Mouse (Mus musculus) right cerebral cortex, postnatal 25 days (tissue): ENCODE results near the gene Fam117a.
"Not testable (repeated sequence)": the region's sequence is repeated elsewhere in the genome, so short reads cannot be mapped to it uniquely, and the experiment has no call there.

Source experiments
- DNase-seq: peaks from one replicate; pipeline ENCODE4 v3.0.0; 2022

The Fam117a gene

GRCm38 (mm10) chr11:95396548-95396947, 59.7 kb downstream of the Fam117a start:
- no peak for DNase-seq

GRCm38 (mm10) chr11:95397843-95398835, 61.3 kb downstream of the Fam117a start:
- DNase-seq, result peak; percentile 62

GRCm38 (mm10) chr11:95399520-95400020, 62.8 kb downstream of the Fam117a start:
- no peak for DNase-seq

DNA sequence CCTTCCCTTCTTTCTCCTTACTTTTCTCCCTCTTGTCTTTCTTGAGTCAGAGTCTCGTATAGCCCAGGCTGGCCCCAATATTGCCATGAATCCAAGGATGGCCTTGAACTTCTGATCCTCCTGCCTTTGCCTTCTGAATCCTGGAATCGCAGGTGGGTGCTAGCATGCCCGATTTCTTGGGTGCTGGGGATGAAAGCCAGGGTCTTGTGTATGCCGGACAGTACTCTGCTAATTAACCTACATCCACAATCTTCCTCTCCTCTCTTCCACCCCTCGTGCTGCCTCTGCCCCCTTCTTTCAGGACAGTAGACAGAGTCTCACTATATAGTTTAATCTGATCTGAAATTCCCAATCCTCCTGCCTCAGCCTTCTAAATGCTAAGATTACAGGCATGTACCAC, 64.8 kb downstream of the Fam117a start:
- DNase-seq, result no peak

- no peak for DNase-seq
Observed at GRCm38 (mm10) chr11:95402196-95402595, 65.4 kb downstream of the Fam117a start.

DNA sequence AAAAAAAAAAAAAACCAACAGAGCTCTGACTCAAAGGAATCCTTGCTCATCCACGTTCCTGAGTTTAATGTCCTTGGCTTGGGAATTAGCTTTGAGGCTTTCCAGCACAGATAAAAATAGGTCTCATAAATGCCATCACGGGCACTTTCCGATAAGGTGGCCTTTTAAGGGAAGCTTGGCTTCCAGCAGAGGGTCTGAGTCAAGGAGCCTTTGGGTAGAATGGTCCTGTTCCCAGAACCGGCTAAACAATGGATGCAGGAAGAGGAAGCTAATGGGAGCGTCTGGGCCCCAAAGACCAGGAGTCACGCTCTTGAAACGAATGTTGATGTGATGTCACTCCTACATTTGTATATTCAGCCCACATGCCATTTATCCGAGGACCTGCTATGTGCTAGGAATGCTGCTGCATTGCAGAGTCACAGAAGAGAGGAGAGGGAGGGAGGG, 65.9 kb downstream of the Fam117a start:
- no peak for DNase-seq

- no peak for DNase-seq
Observed at GRCm38 (mm10) chr11:95403382-95404340, 66.8 kb downstream of the Fam117a start.

- DNase-seq, result no peak
Observed at GRCm38 (mm10) chr11:95405771-95406170, 69.0 kb downstream of the Fam117a start.

DNA sequence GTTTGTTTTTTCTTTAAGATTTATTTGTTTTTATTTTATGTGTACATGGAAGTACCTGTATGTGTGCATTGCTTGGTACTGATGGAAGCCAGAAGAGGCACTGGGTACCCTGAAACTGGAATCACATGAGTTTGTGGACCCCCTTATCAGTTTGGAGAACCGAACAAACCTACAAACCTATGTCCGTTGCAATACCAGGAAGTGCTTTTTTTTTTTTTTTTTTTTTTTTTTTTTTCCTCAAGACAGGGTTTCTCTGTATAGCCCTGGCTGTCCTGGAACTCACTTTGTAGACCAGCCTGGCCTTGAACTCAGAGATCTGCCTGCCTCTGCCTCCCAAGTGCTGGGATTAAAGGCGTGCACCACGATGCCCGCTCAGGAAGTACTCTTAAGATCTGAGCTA, 69.6 kb downstream of the Fam117a start:
- DNase-seq, result not testable (repeated sequence)

DNA sequence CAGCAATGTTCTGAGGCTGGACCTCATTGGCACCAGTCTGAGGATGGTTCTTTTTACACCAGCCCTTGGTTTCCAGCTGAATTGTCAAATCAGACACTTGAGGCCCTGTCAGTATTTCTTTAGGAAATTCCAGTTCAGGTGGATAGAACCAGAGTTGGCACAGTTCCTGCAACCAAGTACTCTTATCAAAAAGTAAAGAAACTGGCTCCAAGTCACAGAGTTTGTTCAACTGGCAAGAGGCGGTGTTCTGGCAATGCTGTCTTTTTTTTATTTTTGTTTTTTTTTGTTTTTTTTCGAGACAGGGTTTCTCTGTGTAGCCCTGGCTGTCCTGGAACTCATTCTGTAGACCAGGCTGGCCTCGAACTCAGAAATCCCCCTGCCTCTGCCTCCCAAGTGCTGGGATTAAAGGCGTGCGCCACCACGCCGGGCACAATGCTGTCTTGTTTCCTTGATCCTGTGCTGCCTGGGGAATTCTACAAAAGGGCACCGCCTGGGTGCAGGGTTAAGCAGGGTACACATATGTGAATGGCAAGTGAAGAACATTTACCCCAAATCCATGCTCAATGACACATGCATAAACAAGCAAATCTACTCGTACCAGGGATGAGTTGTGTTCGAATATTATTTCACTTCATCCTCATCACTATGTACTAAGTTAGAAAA, 72.8 kb downstream of the Fam117a start:
- no peak for DNase-seq

DNA sequence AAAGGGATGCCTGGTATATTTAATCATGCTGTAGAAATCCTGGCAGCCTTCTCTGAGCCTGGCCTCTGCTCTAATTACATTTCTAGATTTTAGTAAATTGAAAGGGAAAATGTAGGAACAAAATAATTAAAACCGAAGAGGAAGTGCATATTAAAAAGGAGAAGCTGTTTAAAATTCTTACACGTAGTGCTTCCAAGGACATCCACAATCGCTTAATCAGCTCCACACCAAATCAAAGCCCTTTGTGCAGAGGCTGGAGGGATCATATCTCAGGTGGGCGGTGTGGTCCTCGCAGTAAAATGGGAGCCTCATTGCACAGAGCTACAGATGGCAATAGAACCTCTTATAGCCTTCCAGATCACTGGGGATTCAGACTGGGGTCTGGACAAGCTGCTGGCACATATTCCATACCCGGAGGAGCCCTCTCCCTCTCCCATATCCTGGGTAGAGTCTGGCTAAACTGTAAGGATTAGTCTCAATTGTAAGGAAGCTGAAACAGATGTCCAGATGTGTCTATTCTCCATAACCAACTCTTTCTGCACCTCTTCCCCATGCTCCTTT, 74.7 kb downstream of the Fam117a start:
- no peak for DNase-seq

DNA sequence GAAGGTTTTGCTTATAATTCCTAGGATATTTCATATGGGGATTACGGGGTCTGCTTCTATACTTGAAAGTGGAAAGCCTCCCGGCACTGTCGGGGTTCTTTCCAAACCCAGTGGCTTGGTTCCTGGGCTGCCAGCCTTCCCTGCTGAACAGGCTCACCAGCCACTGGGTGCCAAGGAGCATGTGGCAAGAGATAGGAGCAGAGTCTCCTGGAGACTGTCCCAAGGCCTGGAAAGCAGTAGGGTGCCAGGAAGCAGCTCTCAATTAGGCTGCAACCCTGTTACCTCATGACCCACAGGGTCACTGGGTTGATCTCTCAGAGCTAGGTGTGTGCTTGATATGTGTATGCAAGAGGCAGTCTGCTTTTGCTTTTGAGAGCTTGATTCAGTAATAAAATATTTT, 75.8 kb downstream of the Fam117a start:
- no peak for DNase-seq

DNA sequence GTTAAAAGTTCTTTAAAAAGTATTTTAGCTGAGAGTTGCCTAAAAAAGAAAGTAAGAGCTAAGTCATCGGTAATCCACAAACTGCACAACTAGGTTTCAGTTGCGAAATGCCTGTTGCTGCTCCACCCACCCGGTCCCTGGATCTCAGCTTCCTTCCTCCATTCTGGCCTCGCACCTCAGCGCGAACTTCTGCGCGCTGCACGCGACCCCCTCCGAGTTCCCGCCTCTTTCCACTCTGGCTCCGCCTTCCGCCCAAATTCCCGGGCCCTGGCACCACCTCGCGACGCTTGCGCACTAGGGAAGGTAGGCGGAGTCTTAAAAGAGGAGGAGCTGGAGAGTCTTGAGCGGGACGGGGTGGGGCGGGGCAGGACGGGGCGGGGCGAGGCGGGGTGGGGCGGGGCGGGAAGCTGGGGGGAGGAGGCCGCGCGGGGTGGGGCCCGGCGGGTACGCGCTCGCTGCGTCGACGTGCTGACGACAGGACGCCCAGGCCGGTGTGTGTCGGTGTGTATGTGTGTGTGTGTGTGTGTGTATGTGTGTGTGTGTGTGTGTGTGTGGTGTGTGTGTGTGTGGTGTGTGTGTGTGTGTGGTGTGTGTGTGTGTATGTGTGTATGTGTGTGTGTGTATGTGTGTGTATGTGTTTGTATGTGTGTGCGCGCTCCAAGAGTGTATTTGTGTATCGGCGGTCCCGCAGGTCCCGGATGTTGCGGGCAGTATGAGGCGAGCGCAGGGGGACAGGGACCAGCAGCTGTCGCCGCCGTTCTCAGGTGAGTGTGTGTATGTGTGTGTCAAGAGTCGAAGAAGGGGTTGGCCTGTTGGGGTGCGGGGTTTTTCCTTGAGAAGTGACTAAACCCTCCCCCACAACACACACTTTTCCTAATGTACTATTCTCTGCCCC, 77.1 kb downstream of the Fam117a start, which contains the start of gene Spop:
Spop (plus strand) TSS at position 440 of the 895 bp plus-strand sequence.
- DNase-seq, result peak; percentile 86

GRCm38 (mm10) chr11:95414536-95415161, 77.8 kb downstream of the Fam117a start:
- DNase-seq, result peak; percentile 92

DNA sequence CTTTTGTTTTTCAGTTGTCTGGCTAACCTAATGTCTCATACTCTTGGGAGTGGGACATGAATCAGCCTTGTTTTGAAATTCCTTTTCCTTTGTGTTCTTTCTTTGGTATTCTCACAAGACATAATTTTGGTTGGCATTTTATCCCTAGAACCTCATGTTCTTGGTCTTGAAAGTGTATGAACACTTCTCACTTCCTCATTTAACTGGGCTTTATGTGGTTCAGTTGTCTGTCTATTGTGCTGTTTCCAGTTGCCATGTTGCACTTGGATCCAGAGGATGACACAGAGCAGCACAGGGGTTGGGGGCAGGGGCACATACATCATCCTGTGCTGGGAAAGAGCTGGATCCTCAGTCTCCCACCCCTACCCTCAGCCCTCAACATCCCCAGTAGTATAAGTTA, 79.1 kb downstream of the Fam117a start:
- DNase-seq, result no peak

GRCm38 (mm10) chr11:95417341-95417740, 80.5 kb downstream of the Fam117a start:
- no peak for DNase-seq

- DNase-seq, result no peak
Observed at GRCm38 (mm10) chr11:95420880-95421435, 84.1 kb downstream of the Fam117a start.

- DNase-seq, result no peak
Observed at GRCm38 (mm10) chr11:95423505-95423904, 86.7 kb downstream of the Fam117a start.

- no peak for DNase-seq
Observed at GRCm38 (mm10) chr11:95431344-95431743, 94.5 kb downstream of the Fam117a start.
